Mouse (Mus musculus) cerebellum, adult 9-11 months (tissue): ENCODE results near the gene Gm20388.
A peak's percentile ranks its signal among the peaks of the same experiment; 100 is the strongest.

Experiments
- DNase-seq: peaks from one replicate; pipeline ENCODE4 v3.0.0; 2022

The Gm20388 gene

DNA sequence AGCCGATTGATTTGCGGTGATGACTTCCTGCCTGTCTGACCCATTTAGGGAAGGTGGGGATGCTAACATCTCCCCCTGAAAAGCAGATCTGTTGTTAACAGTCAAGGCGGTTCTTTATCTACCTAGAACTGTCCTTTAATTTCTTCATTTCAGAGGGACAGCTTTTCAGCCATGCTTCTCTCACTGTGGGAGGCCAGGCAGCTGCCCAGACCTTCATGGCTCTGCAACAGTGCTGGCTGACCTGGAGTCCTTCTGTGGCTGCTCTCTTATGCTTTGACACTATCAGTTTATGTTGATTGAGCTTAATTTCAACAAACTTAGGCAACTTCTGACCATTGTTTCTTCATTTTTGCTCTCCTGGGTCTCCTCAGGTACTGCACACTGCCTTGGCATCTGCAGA is 2969.7 kb downstream of the Gm20388 start:
- DNase-seq, result peak; percentile 71

DNA sequence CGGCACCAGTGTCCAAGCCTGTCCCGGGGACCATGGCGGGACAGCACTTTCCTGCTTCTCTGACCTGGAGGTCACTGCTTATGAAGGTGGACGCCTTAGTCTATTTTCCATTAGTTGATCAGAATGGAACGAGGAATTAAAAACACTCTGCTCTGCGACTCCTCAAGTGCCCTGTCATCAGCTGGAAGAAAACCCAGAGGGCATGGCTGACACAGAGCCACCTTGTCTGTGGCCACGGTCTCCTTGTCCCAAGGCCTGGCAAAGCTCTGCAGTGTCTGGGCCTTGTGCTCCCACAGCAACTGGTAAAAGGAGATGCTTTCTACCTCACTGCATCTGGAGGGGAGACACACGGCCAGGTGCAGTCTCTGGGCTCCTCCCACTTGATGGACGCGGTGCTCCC is 2973.0 kb downstream of the Gm20388 start:
- DNase-seq, result no peak

GRCm38 (mm10) chr8:122891440-122891839 is 2980.8 kb downstream of the Gm20388 start:
- DNase-seq, result no peak

GRCm38 (mm10) chr8:122893451-122893850 is 2982.8 kb downstream of the Gm20388 start:
- DNase-seq, result no peak

GRCm38 (mm10) chr8:122896317-122896716 is 2985.7 kb downstream of the Gm20388 start:
- DNase-seq, result no peak

- no peak for DNase-seq
Observed at GRCm38 (mm10) chr8:122897200-122897599, 2986.6 kb downstream of the Gm20388 start.

DNA sequence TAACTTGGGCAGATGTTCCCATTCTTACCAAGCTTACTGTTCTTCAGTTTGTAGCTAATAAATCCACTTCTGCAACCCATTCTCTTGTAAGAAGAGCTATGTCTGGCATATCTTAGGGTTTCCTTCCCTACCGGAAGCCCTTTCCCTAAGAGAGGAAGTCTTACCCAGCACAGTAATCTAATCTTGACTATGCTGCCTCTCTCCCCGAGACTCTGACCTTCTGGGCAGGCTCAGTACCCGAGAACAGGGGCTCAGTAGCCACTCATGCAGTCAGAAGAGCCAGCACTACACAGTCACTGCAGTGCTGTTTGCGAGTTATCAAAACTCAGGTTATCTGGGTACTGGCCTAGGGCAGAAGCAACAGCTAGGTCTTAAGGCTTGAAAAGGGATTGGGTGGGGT is 2987.4 kb downstream of the Gm20388 start:
- DNase-seq, result no peak

- no peak for DNase-seq
Observed at GRCm38 (mm10) chr8:122898473-122898872, 2987.8 kb downstream of the Gm20388 start.

GRCm38 (mm10) chr8:122899085-122899484 is 2988.4 kb downstream of the Gm20388 start:
- no peak for DNase-seq

GRCm38 (mm10) chr8:122901476-122901875 is 2990.8 kb downstream of the Gm20388 start:
- no peak for DNase-seq

- DNase-seq, result no peak
Observed at GRCm38 (mm10) chr8:122901892-122902515, 2991.4 kb downstream of the Gm20388 start.

DNA sequence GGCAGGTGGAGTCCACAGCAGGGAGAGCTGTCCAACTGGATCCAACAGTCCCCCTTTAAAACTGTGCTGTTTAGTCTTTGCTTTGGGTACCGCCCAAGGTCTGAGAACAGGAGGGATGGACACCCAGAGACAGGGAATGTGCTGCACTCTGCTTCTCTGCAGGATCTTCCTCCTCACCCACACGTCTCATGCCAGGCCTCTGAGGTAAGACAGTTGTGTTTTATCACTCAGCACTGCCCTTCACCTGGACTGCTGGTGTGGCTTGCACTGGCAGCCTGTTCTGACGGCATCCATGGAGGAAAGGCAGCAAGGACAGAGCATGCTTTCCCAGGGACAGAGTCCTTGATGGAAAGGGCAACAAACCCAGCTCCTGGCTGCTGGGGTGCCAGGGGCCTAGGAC is 2991.9 kb downstream of the Gm20388 start:
- no peak for DNase-seq

GRCm38 (mm10) chr8:122903002-122903401 is 2992.4 kb downstream of the Gm20388 start:
- no peak for DNase-seq

GRCm38 (mm10) chr8:122904496-122904895 is 2993.9 kb downstream of the Gm20388 start:
- no peak for DNase-seq

- DNase-seq, result peak; percentile 66
Observed at GRCm38 (mm10) chr8:122905346-122905745, 2994.7 kb downstream of the Gm20388 start.

GRCm38 (mm10) chr8:122906463-122907021 is 2995.9 kb downstream of the Gm20388 start:
- peak; percentile 87 for DNase-seq

GRCm38 (mm10) chr8:122912150-122912549 is 3001.5 kb downstream of the Gm20388 start:
- DNase-seq, result no peak

GRCm38 (mm10) chr8:122912871-122913270 is 3002.2 kb downstream of the Gm20388 start:
- peak; percentile 72 for DNase-seq

DNA sequence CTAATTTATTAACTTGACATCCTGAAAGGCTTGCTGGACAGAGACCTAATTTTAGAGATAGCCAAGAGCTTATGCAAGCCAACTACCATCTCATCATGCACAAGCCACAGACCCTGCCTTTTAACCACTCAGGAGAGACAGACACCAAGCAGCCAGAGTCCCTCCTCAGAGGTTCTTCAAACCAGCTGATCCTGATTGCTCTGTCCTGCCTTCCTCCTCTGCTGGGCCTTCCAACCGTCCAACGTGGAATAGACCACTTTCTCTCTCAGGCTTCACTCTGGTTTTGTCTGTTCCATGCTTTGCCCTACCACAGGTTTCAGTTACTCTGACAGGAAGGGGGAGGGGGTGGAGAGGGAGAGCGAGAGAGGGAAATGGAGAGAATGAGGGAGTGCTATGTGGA is 3006.1 kb downstream of the Gm20388 start:
- DNase-seq, result no peak

DNA sequence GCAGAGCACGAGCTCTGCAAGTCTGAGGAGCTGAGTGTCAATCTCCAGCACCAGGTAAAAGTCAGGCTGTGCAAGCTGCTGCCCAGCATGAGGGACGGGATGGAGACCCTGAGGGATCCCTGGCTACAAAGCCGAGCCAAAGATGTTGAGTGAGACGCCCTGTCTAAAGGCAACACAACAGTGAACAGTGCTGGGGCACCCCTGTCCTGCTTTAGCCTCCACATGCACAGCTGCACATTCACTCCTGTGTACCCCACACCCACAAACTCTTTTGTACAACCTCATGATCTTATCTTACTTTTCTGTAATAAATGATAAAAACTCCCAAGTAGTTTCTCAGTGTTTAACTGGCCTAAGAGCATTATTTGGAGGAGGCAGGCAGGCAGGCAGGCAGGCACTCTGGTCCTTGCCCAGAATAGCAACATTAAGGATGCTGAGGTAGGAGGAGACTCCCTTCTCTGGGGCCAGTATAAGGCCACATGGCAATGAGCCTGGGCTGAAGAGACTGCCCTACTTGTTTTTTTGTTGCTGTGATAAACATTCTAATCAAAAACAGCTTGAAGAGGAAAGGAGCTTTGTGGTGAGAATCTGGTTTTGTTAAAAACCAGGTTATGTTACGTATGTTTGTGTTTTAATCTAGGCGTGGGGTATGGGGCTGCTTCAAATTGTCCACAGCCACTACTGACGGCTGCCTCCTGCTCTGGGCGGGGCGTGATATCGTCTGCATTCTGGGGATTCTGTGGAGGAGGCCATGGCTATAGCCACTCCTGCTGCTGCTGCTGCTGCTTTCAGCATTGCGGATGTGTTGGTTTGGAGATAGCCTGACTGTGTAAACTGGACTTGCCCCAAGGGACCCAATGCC is 3007.1 kb downstream of the Gm20388 start:
- DNase-seq, result peak; percentile 48

DNA sequence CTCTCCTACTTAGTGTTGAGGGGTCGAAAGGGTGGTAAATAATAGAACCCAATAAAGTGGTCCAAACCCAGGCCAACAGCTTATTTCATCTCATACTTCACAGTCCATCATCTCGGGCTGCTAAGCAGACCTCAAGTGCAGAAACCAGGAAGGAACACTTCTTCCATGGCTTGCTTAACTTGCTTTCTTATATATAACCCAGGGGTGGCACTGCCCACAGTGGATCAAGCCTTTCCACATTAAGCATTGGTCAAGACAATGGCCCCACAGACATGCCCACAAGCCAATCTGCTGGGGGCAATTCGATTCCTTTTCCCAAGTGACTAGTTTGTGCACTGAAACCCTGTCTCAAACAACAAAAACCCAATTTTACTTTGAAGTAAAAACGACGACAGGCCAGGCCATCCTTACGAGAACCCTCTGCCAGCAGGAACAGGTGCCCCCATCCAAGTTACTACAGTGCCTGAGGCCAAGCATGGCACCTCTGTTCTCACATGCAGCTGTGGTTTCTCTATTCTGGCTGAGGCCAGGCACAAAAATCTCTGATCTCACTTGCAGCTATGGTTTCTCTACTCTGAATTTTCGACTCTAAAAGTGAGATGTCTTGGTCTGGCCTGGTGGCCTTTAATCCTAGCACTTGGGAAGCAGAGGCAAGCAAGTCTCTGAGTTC is 3007.9 kb downstream of the Gm20388 start:
- DNase-seq, result no peak

DNA sequence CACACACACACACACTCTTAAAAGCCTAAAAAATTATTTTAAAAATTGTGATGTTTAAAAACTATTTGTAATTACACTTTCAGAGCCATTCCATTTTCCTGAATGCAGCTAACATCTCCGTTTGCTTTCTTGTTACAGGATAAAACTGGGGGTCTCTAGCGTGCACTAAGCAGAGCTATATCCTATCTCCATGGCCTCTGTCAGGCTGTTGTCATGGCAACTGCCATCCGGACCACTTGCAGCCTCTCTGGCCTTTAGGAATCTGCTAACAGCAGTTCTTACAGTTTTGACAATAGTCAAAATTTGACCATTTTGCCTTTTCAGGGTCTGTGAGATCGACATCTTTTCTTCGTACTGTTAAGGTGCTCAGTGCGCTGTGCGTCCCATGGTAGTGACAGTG is 3010.2 kb downstream of the Gm20388 start:
- no peak for DNase-seq

DNA sequence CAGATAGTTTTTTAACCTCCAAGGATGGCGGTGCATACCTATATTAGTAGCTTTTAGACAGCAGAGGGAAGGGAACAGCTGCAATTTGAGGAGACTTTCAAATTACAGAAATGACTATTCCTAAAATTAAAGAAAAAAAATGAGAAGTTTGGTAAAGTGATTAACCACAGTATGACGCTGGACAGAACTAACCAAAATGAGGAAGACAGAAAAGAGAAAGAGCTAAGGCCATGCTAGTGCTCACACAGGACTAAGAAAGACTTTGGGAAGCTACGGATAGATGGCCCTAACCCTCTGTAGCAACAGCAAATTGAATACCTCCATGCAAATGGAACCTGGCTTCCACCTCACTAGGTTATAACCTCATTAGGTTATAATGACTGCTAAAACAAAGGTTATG is 3012.3 kb downstream of the Gm20388 start:
- DNase-seq, result no peak
